Mouse (Mus musculus): ENCODE data around the gene Isg20l2.

GRCm38 (mm10) chr3:87919336-87920108, 10.6 kb upstream of the Isg20l2 start, which contains the start of gene Mrpl24:
- TF ChIP-seq CTCF (conservative IDR thresholded peaks at IDR 0.05; ENCODE audit: low read length), result no peak
- TF ChIP-seq NANOG (IDR thresholded peaks at IDR 0.05; ENCODE audit: borderline replicate concordance, low read length), result no peak
- TF ChIP-seq POU5F1 (IDR thresholded peaks at IDR 0.05; ENCODE audit: borderline replicate concordance, low read length), result no peak

All from E14TG2a.4 (cell line).